Mouse (Mus musculus): Measurements from ENCODE around the gene Lrrc29.

DNA sequence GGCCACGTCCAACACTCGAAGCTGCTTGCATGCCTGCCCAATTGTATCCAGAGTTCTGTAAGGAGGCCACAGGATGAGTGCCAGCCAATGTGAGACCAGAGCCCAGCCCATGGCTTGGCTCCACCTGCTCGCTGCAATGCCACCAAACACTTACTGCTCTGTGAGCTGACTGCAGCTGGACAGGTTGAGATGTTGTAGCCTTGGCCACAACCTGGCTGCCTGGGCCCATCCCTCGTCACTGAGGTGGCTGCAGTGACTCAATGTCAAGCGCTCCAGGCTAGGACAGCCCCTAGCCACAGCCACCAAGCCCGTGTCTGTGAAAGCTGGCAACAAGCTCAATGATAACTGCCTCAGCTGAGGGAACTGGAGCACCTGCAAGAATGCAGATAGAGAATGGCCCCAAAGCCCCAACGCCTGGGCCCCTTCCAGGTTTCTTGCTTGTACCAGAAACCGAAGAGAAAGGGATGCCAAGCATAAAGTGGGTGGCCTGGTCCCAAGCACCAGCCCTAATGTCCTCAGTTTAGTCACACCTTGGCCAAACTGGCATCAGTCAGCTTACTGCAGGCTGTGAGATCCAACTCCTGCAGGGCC, 13.1 kb downstream of the Lrrc29 start:
- no peak for TF ChIP-seq POLR2A (IDR thresholded peaks at IDR 0.05; ENCODE audit: insufficient read depth, low read length)
- TF ChIP-seq CTCF (IDR thresholded peaks at IDR 0.05; ENCODE audit: low read depth, low read length) = no peak

Measured in ES-Bruce4 (cell line).